Mouse (Mus musculus) frontal cortex, adult 2 months (tissue): ENCODE results near the gene Defb19. TPM values are rescaled to one million over a fixed set of nuclear protein-coding genes. Genes with fewer than 3 reads are reported as not detected.

ENCODE experiments used
- DNase-seq, 2 experiments: peaks; one replicate each; pipeline ENCODE4 v3.0.0; 2022; ENCODE audit warnings: low spot score in 1 of 2; ENCODE audit errors: extremely low spot score in 1 of 2
- polyA plus RNA-seq: library from polyadenylated mRNA; depleted of rRNA; stranded (reverse); fragments of >200 nt; gene quantifications from 2 replicates; pipeline ENCODE4 v1.2.3, GENCODE M21; 2012; rRNA removed

Gene Defb19
- polyA plus RNA-seq, 1 experiment = not detected

DNA sequence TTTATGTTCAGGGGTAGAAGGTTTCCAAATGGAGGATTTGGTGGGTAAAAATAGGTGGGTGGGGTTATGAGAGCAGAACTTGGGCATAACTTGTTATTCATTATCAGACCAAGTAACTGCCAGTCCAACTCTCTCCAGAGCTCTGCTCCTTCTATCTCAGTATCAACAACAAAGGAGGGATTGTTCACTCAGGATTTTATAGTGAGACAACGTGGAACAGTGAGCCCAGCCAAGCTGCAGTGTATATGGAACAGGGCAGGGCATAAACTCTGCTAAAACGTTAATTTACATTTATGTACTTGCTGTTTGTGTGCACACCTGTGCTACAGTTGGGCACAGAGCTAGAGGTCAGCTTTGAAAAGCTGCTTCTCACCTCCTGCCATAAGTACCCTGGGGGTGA, 8.3 kb upstream of the Defb19 start:
- DNase-seq = no peak

DNA sequence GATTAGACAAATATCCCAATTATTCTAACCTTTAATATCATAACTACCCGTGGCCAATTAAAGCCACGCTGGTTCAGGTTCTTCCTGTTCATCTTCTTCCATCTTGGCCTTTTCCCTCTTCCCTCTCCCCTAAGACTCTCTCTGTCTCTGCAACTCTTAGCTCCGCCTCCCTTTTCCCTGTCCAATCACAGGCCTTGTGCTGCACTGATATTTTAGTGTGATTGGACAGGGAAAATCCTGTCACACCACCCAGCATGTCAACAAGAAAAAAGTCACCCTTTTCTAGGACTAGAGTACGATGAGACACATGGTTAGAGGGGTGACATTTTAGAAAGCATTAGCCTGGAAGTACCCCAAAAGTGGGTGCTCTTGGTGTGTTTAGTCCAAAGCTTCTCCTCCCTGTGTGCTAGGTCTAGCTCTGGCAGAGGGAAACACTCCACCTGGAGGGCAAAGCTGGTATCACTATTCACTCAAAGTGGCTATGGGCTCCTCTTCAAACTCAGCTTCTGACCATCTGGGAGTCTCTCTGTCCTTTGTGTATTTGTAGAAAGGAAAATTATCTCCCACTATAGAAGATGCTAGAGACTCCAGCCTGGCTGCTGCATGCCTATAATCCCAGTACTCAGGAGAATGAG, 6.9 kb upstream of the Defb19 start:
- DNase-seq = peak in 1 of 2 experiments; percentile 30

DNA sequence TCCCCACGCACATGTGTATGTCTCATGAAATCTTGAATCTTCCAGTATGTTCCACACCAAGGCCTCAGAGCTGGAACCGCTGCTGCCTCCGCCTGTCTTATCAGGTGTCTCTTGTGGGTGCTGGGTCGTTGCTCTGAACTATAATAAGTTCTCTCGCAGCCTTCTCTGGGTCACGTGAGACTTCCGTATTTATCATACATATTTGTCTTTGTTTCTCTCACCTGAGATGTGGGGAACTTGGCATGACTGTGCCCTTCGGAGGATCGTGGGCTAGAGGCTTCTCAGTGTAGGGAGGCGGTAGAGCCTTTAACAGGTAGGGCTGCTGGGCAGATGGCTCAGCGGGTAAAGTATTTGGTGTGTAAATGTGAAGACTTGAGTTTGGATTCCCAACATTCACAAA, 500 bp upstream of the Defb19 start:
- DNase-seq = no peak

- no peak for DNase-seq
Measured at GRCm38 (mm10) chr2:152573484-152573883, 6.6 kb downstream of the Defb19 start.

GRCm38 (mm10) chr2:152572114-152572794, 7.9 kb downstream of the Defb19 start, which contains the start of gene Defb21:
Gene Defb21 (plus strand): TSS chr2:152572744.
- DNase-seq = no peak

GRCm38 (mm10) chr2:152570313-152570712, 9.8 kb downstream of the Defb19 start:
- DNase-seq = no peak

DNA sequence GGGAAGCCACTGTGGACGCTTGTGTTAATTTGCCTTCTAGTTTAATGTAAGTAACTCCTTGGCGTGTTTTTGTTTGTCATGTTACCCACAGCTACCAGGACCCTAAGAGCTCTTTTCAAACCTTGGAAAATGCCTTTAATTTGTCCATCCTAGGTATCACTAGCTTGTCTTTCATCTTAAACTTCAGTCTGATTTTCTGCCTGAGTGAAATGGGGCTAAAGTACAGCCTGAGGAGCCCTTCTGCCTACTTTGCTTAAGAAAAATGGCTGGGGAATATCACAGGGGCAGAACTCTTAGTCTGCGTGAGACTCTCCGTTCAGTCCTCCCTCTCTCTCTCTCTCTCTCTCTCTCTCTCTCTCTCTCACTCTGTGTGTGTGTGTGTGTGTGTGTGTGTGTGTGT, 10.2 kb downstream of the Defb19 start:
- DNase-seq = no peak

GRCm38 (mm10) chr2:152569038-152569437, 11.1 kb downstream of the Defb19 start, which contains the start of gene Gm17416:
Gene Gm17416 (plus strand): TSS chr2:152569338.
- DNase-seq = no peak

DNA sequence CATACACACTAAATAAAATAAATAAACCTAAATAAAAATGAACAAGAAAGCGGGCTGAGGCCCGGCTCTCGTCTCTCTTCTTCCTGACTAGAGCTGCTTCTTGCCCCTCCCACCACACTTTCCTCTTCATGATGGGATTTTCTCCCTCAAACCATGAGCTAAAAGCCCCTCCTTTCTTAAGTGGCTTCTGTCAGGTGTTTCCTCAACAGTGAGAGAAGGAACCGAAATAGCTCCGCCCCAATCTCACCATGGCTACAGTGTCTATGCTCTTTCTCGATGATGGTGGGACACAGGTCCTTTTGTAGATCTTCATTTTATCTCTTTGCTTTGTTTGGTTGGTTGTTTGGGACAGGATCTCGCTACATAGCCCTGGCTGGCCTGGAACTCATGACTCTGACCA, 23.5 kb downstream of the Defb19 start:
- DNase-seq = no peak

GRCm38 (mm10) chr2:152553774-152554423, 26.2 kb downstream of the Defb19 start:
- peak; percentile 20 to 85 for DNase-seq

DNA sequence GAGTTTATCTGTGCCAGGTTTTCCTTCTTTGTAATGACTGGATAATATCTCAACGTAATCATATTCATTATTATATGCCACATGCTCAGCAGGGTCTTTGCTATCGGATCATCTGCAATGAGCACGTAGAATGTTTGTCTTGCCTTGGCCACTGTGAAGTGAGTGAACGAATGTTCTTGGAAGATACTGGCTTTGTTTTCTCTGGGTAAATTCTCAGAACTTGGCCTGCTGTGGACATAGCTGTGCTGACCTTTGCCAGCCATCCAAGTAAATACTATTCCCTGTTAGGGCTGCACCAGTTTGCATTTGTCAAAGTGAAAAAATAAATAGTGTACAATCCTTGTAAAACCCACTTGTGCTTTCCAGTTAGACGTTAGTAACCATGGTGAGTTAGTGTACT, 32.0 kb downstream of the Defb19 start:
- DNase-seq = no peak

- DNase-seq = peak; percentile 52 to 81
Measured at GRCm38 (mm10) chr2:152544691-152545090, 35.4 kb downstream of the Defb19 start.

GRCm38 (mm10) chr2:152543478-152543877, 36.6 kb downstream of the Defb19 start:
- no peak for DNase-seq

GRCm38 (mm10) chr2:152542897-152543296, 37.2 kb downstream of the Defb19 start:
- no peak for DNase-seq

- no peak for DNase-seq
Measured at GRCm38 (mm10) chr2:152541979-152542378, 38.1 kb downstream of the Defb19 start.

DNA sequence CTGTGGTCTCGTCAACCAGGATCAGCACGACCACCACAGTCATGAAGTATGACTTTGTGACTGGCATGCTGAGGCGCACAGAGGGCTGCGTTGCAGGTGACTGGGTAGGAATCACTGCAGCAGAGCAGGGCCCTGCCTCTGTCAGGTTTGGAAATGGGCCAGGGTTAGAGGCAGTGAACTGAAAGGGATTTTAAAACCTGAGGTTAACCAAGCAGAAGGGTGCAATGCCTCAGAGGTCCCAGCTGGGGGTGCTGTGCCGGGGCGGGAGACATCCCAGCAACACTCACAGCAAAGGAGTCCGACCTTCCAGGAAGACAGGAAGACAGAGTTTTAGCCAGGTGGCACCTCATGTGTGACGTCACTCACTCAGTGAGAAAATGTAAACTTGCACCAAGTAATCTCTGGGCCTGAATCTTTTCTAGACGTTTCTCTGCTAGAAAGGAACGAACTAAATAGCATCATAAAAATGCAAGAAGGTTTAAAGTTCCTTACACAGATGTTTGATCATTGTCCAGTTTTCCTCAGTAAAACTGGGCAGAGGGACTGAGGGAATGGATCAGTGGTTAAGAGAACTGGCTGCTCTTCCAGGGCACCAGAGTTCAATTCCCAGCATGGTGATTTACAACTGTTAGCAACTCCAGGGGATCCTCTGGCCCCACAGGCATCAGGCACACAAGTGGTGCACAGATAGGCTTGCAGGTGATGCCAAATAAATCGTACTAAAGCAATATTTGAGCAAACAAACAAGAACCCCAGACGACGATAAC, 40.0 kb downstream of the Defb19 start, which contains the start of gene Defb29:
Gene Defb29, minus strand, starts transcription at position 155 of the 767 bp plus-strand sequence.
- no peak for DNase-seq

Other genes starting within 250 kb of the Defb19 start
- 209 and 246 TPM in 2 replicates for gene Rbck1, start 247.7 kb downstream of the Defb19 start, polyA plus RNA-seq
- gene Trib3, start 236.3 kb downstream of the Defb19 start, polyA plus RNA-seq = 0.48 and 0.52 TPM in 2 replicates
- gene Nrsn2, start 203.7 kb downstream of the Defb19 start, polyA plus RNA-seq = 99.0 and 113 TPM in 2 replicates
- gene Sox12, start 182.2 kb downstream of the Defb19 start, polyA plus RNA-seq = 22.7 and 23.4 TPM in 2 replicates
- 9.2 and 9.7 TPM in 2 replicates for gene Zcchc3, start 165.3 kb downstream of the Defb19 start, polyA plus RNA-seq
- 4.4 and 4.5 TPM in 2 replicates for gene 6820408C15Rik, start 164.7 kb downstream of the Defb19 start, polyA plus RNA-seq
- gene Defb23, start 115.7 kb downstream of the Defb19 start, polyA plus RNA-seq = not detected in 2 replicates
- 0.20 TPM in 1 of 2 replicates, not detected in the other for gene Defb20, start 103.2 kb downstream of the Defb19 start, polyA plus RNA-seq
- not detected in 2 replicates for gene Defb22, start 90.2 kb downstream of the Defb19 start, polyA plus RNA-seq
- not detected in 2 replicates for gene Defb26, start 68.6 kb downstream of the Defb19 start, polyA plus RNA-seq
- gene Defb28, start 62.1 kb downstream of the Defb19 start, polyA plus RNA-seq = not detected in 2 replicates
- gene Defb29, start 40.2 kb downstream of the Defb19 start, polyA plus RNA-seq = not detected in 2 replicates
- not detected in 2 replicates for gene Gm17416, start 11.0 kb downstream of the Defb19 start, polyA plus RNA-seq
- gene Defb21, start 7.6 kb downstream of the Defb19 start, polyA plus RNA-seq = not detected in 2 replicates
- gene Defb45, start 19.1 kb upstream of the Defb19 start, polyA plus RNA-seq = not detected in 2 replicates
- not detected in 2 replicates for gene Defb36, start 24.0 kb upstream of the Defb19 start, polyA plus RNA-seq
- not detected in 2 replicates for gene Defb25, start 42.7 kb upstream of the Defb19 start, polyA plus RNA-seq
- 0.59 and 0.72 TPM in 2 replicates for gene Rem1, start 46.6 kb upstream of the Defb19 start, polyA plus RNA-seq
- 82.4 and 82.7 TPM in 2 replicates for gene H13, start 89.1 kb upstream of the Defb19 start, polyA plus RNA-seq
- 18.9 and 19.0 TPM in 2 replicates for gene Mcts2, start 106.7 kb upstream of the Defb19 start, polyA plus RNA-seq
- gene Id1, start 155.9 kb upstream of the Defb19 start, polyA plus RNA-seq = 81.5 and 93.8 TPM in 2 replicates
- gene Cox4i2, start 173.9 kb upstream of the Defb19 start, polyA plus RNA-seq = 6.9 and 7.6 TPM in 2 replicates